Mouse (Mus musculus): ENCODE results near the gene Srsf9. TPM values are rescaled to one million over a fixed set of nuclear protein-coding genes. Genes with fewer than 3 reads are reported as not detected.

The Srsf9 gene
- 261 and 275 TPM in 2 replicates for polyA plus RNA-seq (2014; fragmentation: Nextera tagmentation; extraction: Ambion mirVana)

- peak; percentile 95 for DNase-seq (ENCODE audit: low spot score)
- Histone ChIP-seq H3K4me3 (ENCODE audit: low read depth, low read length) (peak within 1 kb of the TSS; percentile 77), H3K9ac (ENCODE audit: low read depth, low read length) (peak within 1 kb of the TSS; percentile 98), H3K9me3 (ENCODE audit: control insufficient read depth, low read length) (no peaks in the 10 kb centered on the region), H3K4me2 (peak within 1 kb of the TSS; percentile 91), H3K27ac (ENCODE audit: low read depth, low read length) (peak within 1 kb of the TSS; percentile 94), H3K36me3 (ENCODE audit: control insufficient read depth, insufficient read depth, low read length) (peaks cover 28% of the 10 kb centered on the region), H3K27me3 (replicated peaks; ENCODE audit: control insufficient read depth, insufficient read depth, low read length) (no peaks in the 10 kb centered on the region), H3K4me1 (replicated peaks; ENCODE audit: control insufficient read depth, insufficient read depth, low read length) (peaks cover 40% of the 10 kb centered on the region)
- WGBS, result under 1% methylated on average over 87 of the region's 97 CpGs
- peak; percentile 87 for ATAC-seq (replicated peaks; ENCODE audit: low FRiP score)
Observed at GRCm38 (mm10) chr5:115326875-115327609, at the start of gene Srsf9. Gene Srsf9 (plus strand): TSS chr5:115327177.

DNA sequence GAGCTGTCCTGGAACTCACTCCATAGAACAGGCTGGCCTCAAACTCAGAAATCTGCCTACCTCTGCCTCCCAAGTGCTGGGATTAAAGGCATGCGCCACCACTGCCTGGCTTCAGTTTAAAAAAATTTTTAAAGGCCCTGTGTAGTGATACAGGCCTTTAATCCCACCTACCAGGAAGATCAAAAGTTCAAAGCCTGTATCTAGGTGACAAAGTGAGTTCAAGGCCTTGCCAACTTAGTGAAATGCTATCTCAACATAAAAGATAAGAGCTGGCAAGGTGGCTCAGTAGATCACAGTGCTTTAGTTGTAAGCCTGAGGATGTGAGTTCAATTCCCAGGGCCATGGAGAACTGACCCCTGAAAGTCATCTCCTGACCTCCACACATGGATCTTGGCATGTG is 48.9 kb upstream of the Srsf9 start:
- Histone ChIP-seq H3K36me3 (ENCODE audit: control insufficient read depth, insufficient read depth, low read length) (no peaks in the 10 kb centered on the region), H3K27me3 (replicated peaks; ENCODE audit: control insufficient read depth, insufficient read depth, low read length) (no peaks in the 10 kb centered on the region), H3K9me3 (ENCODE audit: control insufficient read depth, low read length) (no peaks in the 10 kb centered on the region), H3K27ac (ENCODE audit: low read depth, low read length) (no peak overlapping the region), H3K4me2 (no peak overlapping the region), H3K4me3 (ENCODE audit: low read depth, low read length) (no peak overlapping the region), H3K9ac (ENCODE audit: low read depth, low read length) (no peak overlapping the region), H3K4me1 (replicated peaks; ENCODE audit: control insufficient read depth, insufficient read depth, low read length) (peaks cover 18% of the 10 kb centered on the region)
- WGBS, result 85% methylated on average over 1 of the region's 1 CpGs
- ATAC-seq (replicated peaks; ENCODE audit: low FRiP score) (no peak), DNase-seq (ENCODE audit: low spot score) (no peak)

DNA sequence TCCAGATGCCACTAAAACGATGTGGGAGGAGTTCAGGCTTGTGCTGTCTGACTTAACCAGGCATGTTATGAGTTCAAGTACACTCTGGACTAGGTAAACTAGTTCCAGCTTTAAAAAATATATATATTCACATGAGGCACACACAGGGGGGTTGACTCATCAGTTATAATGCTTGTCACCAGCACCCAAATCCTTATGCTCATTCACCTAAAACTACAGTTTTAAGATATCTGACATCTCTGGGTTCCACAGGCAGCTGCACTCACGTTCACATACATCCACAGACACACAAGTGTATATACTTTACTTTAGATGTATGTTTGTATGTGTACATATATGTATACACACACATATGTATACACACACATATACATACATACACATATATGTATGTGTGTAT is 48.2 kb upstream of the Srsf9 start:
- ATAC-seq (replicated peaks; ENCODE audit: low FRiP score) (no peak), DNase-seq (ENCODE audit: low spot score) (no peak)
- no peak overlapping the region for H3K9ac ChIP-seq (ENCODE audit: low read depth, low read length)
- 69% methylated on average over 2 of the region's 2 CpGs for WGBS
- H3K36me3 ChIP-seq (ENCODE audit: control insufficient read depth, insufficient read depth, low read length), result peaks cover 3% of the 10 kb centered on the region
- no peaks in the 10 kb centered on the region for H3K9me3 ChIP-seq (ENCODE audit: control insufficient read depth, low read length)
- H3K4me1 ChIP-seq (replicated peaks; ENCODE audit: control insufficient read depth, insufficient read depth, low read length), result peaks cover 14% of the 10 kb centered on the region
- no peak overlapping the region for H3K27ac ChIP-seq (ENCODE audit: low read depth, low read length)
- no peak overlapping the region for H3K4me3 ChIP-seq (ENCODE audit: low read depth, low read length)
- no peak overlapping the region for H3K4me2 ChIP-seq
- no peaks in the 10 kb centered on the region for H3K27me3 ChIP-seq (replicated peaks; ENCODE audit: control insufficient read depth, insufficient read depth, low read length)

GRCm38 (mm10) chr5:115279226-115280049 is 47.5 kb upstream of the Srsf9 start, which contains the start of gene Coq5:
Gene Coq5 (plus strand): TSS chr5:115279666.
- peaks cover 9% of the 10 kb centered on the region for H3K36me3 ChIP-seq (ENCODE audit: control insufficient read depth, insufficient read depth, low read length)
- 3% methylated on average over 45 of the region's 45 CpGs for WGBS
- H3K4me3 ChIP-seq (ENCODE audit: low read depth, low read length), result peak within 1 kb of the TSS; percentile 99
- H3K4me1 ChIP-seq (replicated peaks; ENCODE audit: control insufficient read depth, insufficient read depth, low read length), result peaks cover 14% of the 10 kb centered on the region
- DNase-seq (ENCODE audit: low spot score), result peak; percentile 85
- peak within 1 kb of the TSS; percentile 87 for H3K9ac ChIP-seq (ENCODE audit: low read depth, low read length)
- no peaks in the 10 kb centered on the region for H3K27me3 ChIP-seq (replicated peaks; ENCODE audit: control insufficient read depth, insufficient read depth, low read length)
- peak within 1 kb of the TSS; percentile 93 for H3K4me2 ChIP-seq
- H3K9me3 ChIP-seq (ENCODE audit: control insufficient read depth, low read length), result no peaks in the 10 kb centered on the region
- H3K27ac ChIP-seq (ENCODE audit: low read depth, low read length), result peak within 1 kb of the TSS; percentile 48
- peak; percentile 82 for ATAC-seq (replicated peaks; ENCODE audit: low FRiP score)

DNA sequence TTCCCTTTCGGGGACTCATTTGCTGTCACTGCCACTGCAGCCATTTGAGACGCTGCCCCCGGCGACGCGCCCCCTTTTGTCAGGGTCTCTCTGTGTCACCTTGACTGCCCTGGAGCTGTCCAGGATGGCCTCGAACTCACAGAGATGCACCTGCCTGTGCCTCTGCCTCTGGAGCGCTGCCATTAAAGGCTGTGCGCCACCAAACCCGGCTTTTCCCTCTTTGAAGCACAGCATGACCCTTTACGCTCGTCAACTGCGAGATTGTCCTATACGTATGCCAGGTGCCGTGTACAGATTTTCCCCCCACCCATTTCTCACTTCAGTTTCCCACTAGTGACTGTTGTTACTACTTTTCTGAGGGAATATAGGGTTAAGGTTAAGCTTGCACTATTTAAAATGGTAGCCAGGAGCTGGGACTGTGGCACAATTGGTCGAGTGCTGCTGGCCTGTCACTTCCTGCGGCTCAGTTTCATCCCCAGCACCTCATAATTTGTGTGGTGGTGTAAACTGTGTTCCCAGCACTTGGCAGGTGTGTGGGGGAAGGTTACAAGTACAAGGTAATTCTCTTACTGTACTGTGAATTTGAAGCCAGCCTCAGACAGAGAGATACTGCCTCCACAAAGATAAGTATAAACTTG is 46.8 kb upstream of the Srsf9 start:
- Histone ChIP-seq H3K4me1 (replicated peaks; ENCODE audit: control insufficient read depth, insufficient read depth, low read length) (peaks cover 11% of the 10 kb centered on the region), H3K4me2 (peak overlapping the region; percentile 93), H3K27me3 (replicated peaks; ENCODE audit: control insufficient read depth, insufficient read depth, low read length) (no peaks in the 10 kb centered on the region), H3K27ac (ENCODE audit: low read depth, low read length) (peak overlapping the region; percentile 48), H3K36me3 (ENCODE audit: control insufficient read depth, insufficient read depth, low read length) (peaks cover 10% of the 10 kb centered on the region), H3K9me3 (ENCODE audit: control insufficient read depth, low read length) (no peaks in the 10 kb centered on the region), H3K4me3 (ENCODE audit: low read depth, low read length) (peak overlapping the region; percentile 99), H3K9ac (ENCODE audit: low read depth, low read length) (peak overlapping the region; percentile 87)
- 6% methylated on average over 17 of the region's 17 CpGs for WGBS
- ATAC-seq (replicated peaks; ENCODE audit: low FRiP score), result peak; percentile 30
- DNase-seq (ENCODE audit: low spot score), result no peak

DNA sequence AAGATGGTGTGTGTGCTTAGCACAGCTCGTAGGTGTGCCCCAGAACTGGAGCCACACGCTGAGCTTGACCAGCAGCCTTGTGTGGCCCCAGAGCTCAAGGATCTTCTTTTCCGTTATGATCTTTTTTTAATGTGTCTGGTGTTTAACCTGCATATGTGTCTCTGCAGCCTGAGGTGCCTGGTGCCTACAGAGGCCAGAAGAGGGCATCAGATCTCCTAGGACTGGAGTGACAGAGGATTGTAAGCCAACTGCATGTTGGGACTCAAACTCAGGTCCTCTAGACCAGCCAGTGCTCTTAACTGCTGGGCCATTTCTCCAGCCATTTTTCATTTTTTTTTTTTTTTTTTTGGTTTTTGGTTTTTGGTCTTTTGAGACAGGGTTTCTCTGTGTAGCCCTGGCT is 42.2 kb upstream of the Srsf9 start:
- 80% methylated on average over 3 of the region's 3 CpGs for WGBS
- Histone ChIP-seq H3K4me3 (ENCODE audit: low read depth, low read length) (no peak overlapping the region), H3K4me2 (no peak overlapping the region), H3K36me3 (ENCODE audit: control insufficient read depth, insufficient read depth, low read length) (peaks cover 17% of the 10 kb centered on the region), H3K27ac (ENCODE audit: low read depth, low read length) (no peak overlapping the region), H3K9ac (ENCODE audit: low read depth, low read length) (no peak overlapping the region), H3K9me3 (ENCODE audit: control insufficient read depth, low read length) (no peaks in the 10 kb centered on the region), H3K4me1 (replicated peaks; ENCODE audit: control insufficient read depth, insufficient read depth, low read length) (peaks cover 6% of the 10 kb centered on the region), H3K27me3 (replicated peaks; ENCODE audit: control insufficient read depth, insufficient read depth, low read length) (no peaks in the 10 kb centered on the region)
- ATAC-seq (replicated peaks; ENCODE audit: low FRiP score) (no peak; the same call in 1 of the 2 replicates), DNase-seq (ENCODE audit: low spot score) (no peak)

GRCm38 (mm10) chr5:115294173-115294572 is 32.8 kb upstream of the Srsf9 start:
- Histone ChIP-seq H3K27ac (ENCODE audit: low read depth, low read length) (no peak overlapping the region), H3K4me2 (no peak overlapping the region), H3K27me3 (replicated peaks; ENCODE audit: control insufficient read depth, insufficient read depth, low read length) (no peaks in the 10 kb centered on the region), H3K4me1 (replicated peaks; ENCODE audit: control insufficient read depth, insufficient read depth, low read length) (peaks cover 25% of the 10 kb centered on the region), H3K9ac (ENCODE audit: low read depth, low read length) (no peak overlapping the region), H3K4me3 (ENCODE audit: low read depth, low read length) (no peak overlapping the region), H3K9me3 (ENCODE audit: control insufficient read depth, low read length) (no peaks in the 10 kb centered on the region), H3K36me3 (ENCODE audit: control insufficient read depth, insufficient read depth, low read length) (peaks cover 35% of the 10 kb centered on the region)
- ATAC-seq (replicated peaks; ENCODE audit: low FRiP score) (no peak), DNase-seq (ENCODE audit: low spot score) (no peak)
- WGBS, result 90% methylated on average over 8 of the region's 8 CpGs

DNA sequence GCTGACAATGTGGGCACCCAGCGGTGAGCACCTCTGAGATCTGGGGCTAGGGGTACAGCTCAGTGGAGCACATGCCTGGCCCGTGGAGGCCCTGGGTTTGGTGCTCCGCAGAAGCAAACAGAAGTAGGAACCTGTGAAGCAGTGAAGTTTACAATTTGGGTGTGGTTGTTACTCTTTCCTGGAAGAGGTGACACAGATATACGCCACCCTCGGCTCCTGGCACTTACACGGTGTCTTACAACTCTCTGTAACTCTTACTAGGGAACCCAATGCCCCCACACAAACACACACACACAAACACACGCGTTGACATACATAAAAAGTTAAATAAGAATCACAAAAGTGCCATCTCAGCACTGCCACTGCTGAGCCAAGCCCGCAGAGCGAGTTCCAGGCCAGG is 30.6 kb upstream of the Srsf9 start:
- H3K4me1 ChIP-seq (replicated peaks; ENCODE audit: control insufficient read depth, insufficient read depth, low read length), result peaks cover 31% of the 10 kb centered on the region
- H3K27ac ChIP-seq (ENCODE audit: low read depth, low read length), result peak overlapping the region; percentile 32
- no peak overlapping the region for H3K4me3 ChIP-seq (ENCODE audit: low read depth, low read length)
- H3K9ac ChIP-seq (ENCODE audit: low read depth, low read length), result 0 out of 2 replicates have a peak overlapping the region, but pooled peaks have one; percentile 22
- no peaks in the 10 kb centered on the region for H3K27me3 ChIP-seq (replicated peaks; ENCODE audit: control insufficient read depth, insufficient read depth, low read length)
- ATAC-seq (replicated peaks; ENCODE audit: low FRiP score) (no peak), DNase-seq (ENCODE audit: low spot score) (no peak)
- WGBS, result 72% methylated on average over 10 of the region's 10 CpGs
- H3K36me3 ChIP-seq (ENCODE audit: control insufficient read depth, insufficient read depth, low read length), result peaks cover 29% of the 10 kb centered on the region
- no peaks in the 10 kb centered on the region for H3K9me3 ChIP-seq (ENCODE audit: control insufficient read depth, low read length)
- H3K4me2 ChIP-seq, result peak overlapping the region; percentile 31
